Mouse (Mus musculus): ENCODE measurements around the gene Bcl2l1. TPM values are rescaled to one million over a fixed set of nuclear protein-coding genes. Genes with fewer than 3 reads are reported as not detected.

The Bcl2l1 gene
- polyA plus RNA-seq, 1 experiment from 2014 or later, result 85.9 TPM

- H3K9me3 ChIP-seq (replicated peaks), result no peaks in the 10 kb centered on the region
- 0 out of 2 replicates have a peak, but pooled peaks cover 3% of the 10 kb centered on the region for H3K36me3 ChIP-seq
- no peak overlapping the region for H3K4me2 ChIP-seq
- no peak overlapping the region for H3K4me3 ChIP-seq
- H3K27ac ChIP-seq (ENCODE audit: poor library complexity, severe bottlenecking), result no peak overlapping the region
- peaks cover 36% of the 10 kb centered on the region for H3K4me1 ChIP-seq (replicated peaks)
- no peak overlapping the region for H3K9ac ChIP-seq
- no peaks in the 10 kb centered on the region for H3K27me3 ChIP-seq (replicated peaks)
- no peak for ATAC-seq (ENCODE audit: insufficient number of reproducible peaks, low FRiP score)
These were observed 30.8 kb downstream of the Bcl2l1 start for GRCm38 (mm10) chr2:152800762-152801113.

GRCm38 (mm10) chr2:152799954-152800761 lies 31.4 kb downstream of the Bcl2l1 start:
- H3K9me3 ChIP-seq (replicated peaks), result no peaks in the 10 kb centered on the region
- WGBS, result 83% methylated on average over 7 of the region's 7 CpGs
- H3K4me2 ChIP-seq, result no peak overlapping the region
- H3K9ac ChIP-seq, result no peak overlapping the region
- ATAC-seq (ENCODE audit: insufficient number of reproducible peaks, low FRiP score), result no peak
- no peaks in the 10 kb centered on the region for H3K27me3 ChIP-seq (replicated peaks)
- H3K4me1 ChIP-seq (replicated peaks), result peaks cover 36% of the 10 kb centered on the region
- no peak overlapping the region for H3K4me3 ChIP-seq
- no peak overlapping the region for H3K27ac ChIP-seq (ENCODE audit: poor library complexity, severe bottlenecking)
- 0 out of 2 replicates have a peak, but pooled peaks cover 3% of the 10 kb centered on the region for H3K36me3 ChIP-seq

- WGBS, result 73% methylated on average over 1 of the region's 1 CpGs
- no peak overlapping the region for H3K4me3 ChIP-seq
- H3K27me3 ChIP-seq (replicated peaks), result no peaks in the 10 kb centered on the region
- 0 out of 2 replicates have a peak, but pooled peaks cover 3% of the 10 kb centered on the region for H3K36me3 ChIP-seq
- H3K4me2 ChIP-seq, result no peak overlapping the region
- no peak overlapping the region for H3K27ac ChIP-seq (ENCODE audit: poor library complexity, severe bottlenecking)
- H3K4me1 ChIP-seq (replicated peaks), result peaks cover 30% of the 10 kb centered on the region
- no peak overlapping the region for H3K9ac ChIP-seq
- no peaks in the 10 kb centered on the region for H3K9me3 ChIP-seq (replicated peaks)
- ATAC-seq (ENCODE audit: insufficient number of reproducible peaks, low FRiP score), result no peak
These were observed 33.9 kb downstream of the Bcl2l1 start for GRCm38 (mm10) chr2:152797589-152797988.

- Histone ChIP-seq H3K27ac (ENCODE audit: poor library complexity, severe bottlenecking) (no peak overlapping the region), H3K4me3 (no peak overlapping the region), H3K27me3 (replicated peaks) (no peaks in the 10 kb centered on the region), H3K9me3 (replicated peaks) (no peaks in the 10 kb centered on the region), H3K4me1 (replicated peaks) (peaks cover 57% of the 10 kb centered on the region), H3K36me3 (peaks cover 8% of the 10 kb centered on the region; the same call in 1 of the 2 replicates), H3K4me2 (no peak overlapping the region), H3K9ac (no peak overlapping the region)
- 76% methylated on average over 9 of the region's 9 CpGs for WGBS
- no peak for ATAC-seq (ENCODE audit: insufficient number of reproducible peaks, low FRiP score)
These were observed 37.2 kb downstream of the Bcl2l1 start for GRCm38 (mm10) chr2:152794281-152794827.

GRCm38 (mm10) chr2:152793381-152793780 lies 38.1 kb downstream of the Bcl2l1 start:
- no peaks in the 10 kb centered on the region for H3K9me3 ChIP-seq (replicated peaks)
- no peak overlapping the region for H3K4me2 ChIP-seq
- H3K4me3 ChIP-seq, result no peak overlapping the region
- H3K36me3 ChIP-seq, result peaks cover 8% of the 10 kb centered on the region; the same call in 1 of the 2 replicates
- no peak for ATAC-seq (ENCODE audit: insufficient number of reproducible peaks, low FRiP score)
- no peak overlapping the region for H3K27ac ChIP-seq (ENCODE audit: poor library complexity, severe bottlenecking)
- 72% methylated on average over 5 of the region's 5 CpGs for WGBS
- H3K4me1 ChIP-seq (replicated peaks), result peaks cover 67% of the 10 kb centered on the region
- H3K9ac ChIP-seq, result no peak overlapping the region
- H3K27me3 ChIP-seq (replicated peaks), result no peaks in the 10 kb centered on the region

- Histone ChIP-seq H3K27ac (ENCODE audit: poor library complexity, severe bottlenecking) (peak overlapping the region; percentile 37), H3K9me3 (replicated peaks) (no peaks in the 10 kb centered on the region), H3K36me3 (peaks cover 8% of the 10 kb centered on the region; the same call in 1 of the 2 replicates), H3K4me2 (peak overlapping the region; percentile 14; the same call in 1 of the 2 replicates), H3K9ac (no peak overlapping the region), H3K27me3 (replicated peaks) (no peaks in the 10 kb centered on the region), H3K4me3 (no peak overlapping the region), H3K4me1 (replicated peaks) (peaks cover 71% of the 10 kb centered on the region)
- ATAC-seq (ENCODE audit: insufficient number of reproducible peaks, low FRiP score), result no peak
- 6% methylated on average over 2 of the region's 2 CpGs for WGBS
These were observed 39.1 kb downstream of the Bcl2l1 start for GRCm38 (mm10) chr2:152792461-152792860.

- H3K9ac ChIP-seq, result no peak overlapping the region
These were observed 41.9 kb downstream of the Bcl2l1 start for GRCm38 (mm10) chr2:152789591-152789999.

GRCm38 (mm10) chr2:152788892-152789421 lies 42.6 kb downstream of the Bcl2l1 start:
- 17% methylated on average over 6 of the region's 6 CpGs for WGBS
- Histone ChIP-seq H3K4me1 (replicated peaks) (peaks cover 89% of the 10 kb centered on the region), H3K36me3 (peaks cover 5% of the 10 kb centered on the region; the same call in 1 of the 2 replicates), H3K27ac (ENCODE audit: poor library complexity, severe bottlenecking) (peak overlapping the region; percentile 96), H3K27me3 (replicated peaks) (no peaks in the 10 kb centered on the region), H3K9ac (peak overlapping the region; percentile 11), H3K4me2 (peak overlapping the region; percentile 54), H3K9me3 (replicated peaks) (no peaks in the 10 kb centered on the region), H3K4me3 (no peak overlapping the region)
- peak; percentile 86 for ATAC-seq (ENCODE audit: insufficient number of reproducible peaks, low FRiP score)

More at GRCm38 (mm10) chr2:152789591-152789999, 41.9 kb downstream of the Bcl2l1 start:
- Histone ChIP-seq H3K9me3 (replicated peaks) (no peaks in the 10 kb centered on the region), H3K36me3 (peaks cover 5% of the 10 kb centered on the region; the same call in 1 of the 2 replicates), H3K4me2 (peak overlapping the region; percentile 54), H3K27me3 (replicated peaks) (no peaks in the 10 kb centered on the region), H3K4me3 (no peak overlapping the region), H3K4me1 (replicated peaks) (peaks cover 88% of the 10 kb centered on the region), H3K27ac (ENCODE audit: poor library complexity, severe bottlenecking) (peak overlapping the region; percentile 96)
- WGBS, result 9% methylated on average over 4 of the region's 4 CpGs
- peak; percentile 86 for ATAC-seq (ENCODE audit: insufficient number of reproducible peaks, low FRiP score)

- H3K9ac ChIP-seq, result no peak overlapping the region
- peaks cover 87% of the 10 kb centered on the region for H3K4me1 ChIP-seq (replicated peaks)
- peaks cover 5% of the 10 kb centered on the region; the same call in 1 of the 2 replicates for H3K36me3 ChIP-seq
- H3K4me2 ChIP-seq, result no peak overlapping the region
- 86% methylated on average over 6 of the region's 6 CpGs for WGBS
- ATAC-seq (ENCODE audit: insufficient number of reproducible peaks, low FRiP score), result no peak
- no peaks in the 10 kb centered on the region for H3K9me3 ChIP-seq (replicated peaks)
- H3K27me3 ChIP-seq (replicated peaks), result no peaks in the 10 kb centered on the region
- no peak overlapping the region for H3K4me3 ChIP-seq
- H3K27ac ChIP-seq (ENCODE audit: poor library complexity, severe bottlenecking), result 0 out of 2 replicates have a peak overlapping the region, but pooled peaks have one; percentile 96
These were observed 44.0 kb downstream of the Bcl2l1 start for GRCm38 (mm10) chr2:152787543-152787942.

GRCm38 (mm10) chr2:152787136-152787535 lies 44.4 kb downstream of the Bcl2l1 start:
- Histone ChIP-seq H3K9me3 (replicated peaks) (no peaks in the 10 kb centered on the region), H3K27ac (ENCODE audit: poor library complexity, severe bottlenecking) (0 out of 2 replicates have a peak overlapping the region, but pooled peaks have one; percentile 42), H3K36me3 (peaks cover 5% of the 10 kb centered on the region), H3K27me3 (replicated peaks) (no peaks in the 10 kb centered on the region), H3K4me1 (replicated peaks) (peaks cover 87% of the 10 kb centered on the region), H3K4me2 (no peak overlapping the region), H3K4me3 (no peak overlapping the region), H3K9ac (no peak overlapping the region)
- WGBS, result 86% methylated on average over 2 of the region's 2 CpGs
- ATAC-seq (ENCODE audit: insufficient number of reproducible peaks, low FRiP score), result no peak
